Mouse (Mus musculus) ES-Bruce4 (cell line): ENCODE results near the gene Ttc33. TPM values are rescaled to one million over a fixed set of nuclear protein-coding genes. Genes with fewer than 3 reads are reported as not detected.

Source experiments
- H3K27ac ChIP-seq: 2 replicates; pipeline ENCODE4 v1.5.1; 2012; ENCODE audit warnings: low read length, inconsistent platforms; ENCODE audit not compliant: insufficient read depth
- H3K27me3 ChIP-seq: 2 replicates; pipeline ENCODE4 v1.6.1; 2012; ENCODE audit warnings: mild to moderate bottlenecking, low read length, inconsistent platforms; ENCODE audit not compliant: control insufficient read depth, poor library complexity, insufficient read depth, severe bottlenecking
- H3K36me3 ChIP-seq: 2 replicates; pipeline ENCODE4 v1.6.1; 2012; ENCODE audit warnings: inconsistent platforms, mild to moderate bottlenecking, low read length, moderate library complexity; ENCODE audit not compliant: control insufficient read depth, poor library complexity, insufficient read depth, severe bottlenecking
- H3K4me1 ChIP-seq: one replicate; pipeline ENCODE4 v1.8.1; 2011; ENCODE audit warnings: low read length; ENCODE audit not compliant: control insufficient read depth, insufficient read depth
- H3K4me3 ChIP-seq: 2 replicates; pipeline ENCODE4 v1.5.1; 2011; ENCODE audit warnings: low read depth, mild to moderate bottlenecking, low read length
- H3K9ac ChIP-seq: 2 replicates; pipeline ENCODE4 v1.6.1; 2012; ENCODE audit warnings: low read depth, mild to moderate bottlenecking, inconsistent platforms; ENCODE audit not compliant: poor library complexity, severe bottlenecking
- H3K9me3 ChIP-seq: replicated peaks from 2 replicates; pipeline ENCODE4 v1.6.1; 2012; ENCODE audit warnings: mild to moderate bottlenecking, low read length, inconsistent platforms; ENCODE audit not compliant: control insufficient read depth, poor library complexity, insufficient read depth, severe bottlenecking
- CTCF ChIP-seq: IDR thresholded peaks from one replicate; pipeline ENCODE4 v1.8.1; 2011; ENCODE audit warnings: low read depth, low read length
- EP300 ChIP-seq: IDR thresholded peaks from 2 replicates; pipeline ENCODE4 v1.6.1; 2011; ENCODE audit warnings: low read depth, low read length; ENCODE audit not compliant: insufficient read depth
- POLR2A ChIP-seq: IDR thresholded peaks from one replicate; pipeline ENCODE4 v1.8.1; 2011; ENCODE audit warnings: low read length; ENCODE audit not compliant: insufficient read depth
- polyA plus RNA-seq: library from polyadenylated mRNA; stranded (reverse); fragments of >200 nt; gene quantifications from 2 replicates; pipeline ENCODE4 v1.2.4, GENCODE M21; 2011; ENCODE audit warnings: low read depth; ENCODE audit not compliant: missing spikeins, insufficient read depth, insufficient read length

The Ttc33 gene
- polyA plus RNA-seq, 1 experiment = 29.6 TPM

DNA sequence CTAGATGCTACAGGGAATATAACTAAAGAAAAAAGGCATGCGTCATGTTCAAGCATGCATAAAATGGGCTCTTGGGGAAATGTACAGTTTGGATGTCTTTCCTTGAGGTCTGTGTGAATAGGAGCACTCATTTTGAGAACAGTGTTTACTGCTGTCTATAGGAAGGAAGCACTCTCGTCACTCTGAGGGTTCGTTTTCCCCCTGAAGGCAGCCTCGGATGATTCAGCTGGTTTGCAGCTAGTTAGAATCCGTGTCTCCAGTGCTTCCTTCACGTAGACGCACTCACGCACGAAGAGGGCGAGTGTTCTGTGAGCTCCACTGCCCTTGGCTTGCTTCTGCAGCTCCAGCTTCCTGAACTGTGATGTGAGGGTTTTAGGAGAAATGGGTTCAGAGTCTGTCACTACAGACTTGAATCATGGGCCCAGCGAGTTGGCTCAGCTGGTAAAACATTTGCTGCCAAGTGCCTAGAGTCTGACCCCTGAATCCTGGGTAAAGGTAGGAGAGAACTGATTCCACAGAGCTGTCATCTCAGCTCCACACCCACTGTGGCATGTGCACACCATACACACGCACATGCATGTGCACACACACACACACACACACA lies 12.0 kb upstream of the Ttc33 start:
- TF ChIP-seq CTCF (no peak), POLR2A (no peak), EP300 (no peak)
- Histone ChIP-seq H3K36me3 (peaks cover 52% of the 10 kb centered on the region), H3K9ac (no peak overlapping the region), H3K27ac (no peak overlapping the region), H3K9me3 (no peaks in the 10 kb centered on the region), H3K4me1 (no peaks in the 10 kb centered on the region), H3K4me3 (no peak overlapping the region), H3K27me3 (no peaks in the 10 kb centered on the region)

DNA sequence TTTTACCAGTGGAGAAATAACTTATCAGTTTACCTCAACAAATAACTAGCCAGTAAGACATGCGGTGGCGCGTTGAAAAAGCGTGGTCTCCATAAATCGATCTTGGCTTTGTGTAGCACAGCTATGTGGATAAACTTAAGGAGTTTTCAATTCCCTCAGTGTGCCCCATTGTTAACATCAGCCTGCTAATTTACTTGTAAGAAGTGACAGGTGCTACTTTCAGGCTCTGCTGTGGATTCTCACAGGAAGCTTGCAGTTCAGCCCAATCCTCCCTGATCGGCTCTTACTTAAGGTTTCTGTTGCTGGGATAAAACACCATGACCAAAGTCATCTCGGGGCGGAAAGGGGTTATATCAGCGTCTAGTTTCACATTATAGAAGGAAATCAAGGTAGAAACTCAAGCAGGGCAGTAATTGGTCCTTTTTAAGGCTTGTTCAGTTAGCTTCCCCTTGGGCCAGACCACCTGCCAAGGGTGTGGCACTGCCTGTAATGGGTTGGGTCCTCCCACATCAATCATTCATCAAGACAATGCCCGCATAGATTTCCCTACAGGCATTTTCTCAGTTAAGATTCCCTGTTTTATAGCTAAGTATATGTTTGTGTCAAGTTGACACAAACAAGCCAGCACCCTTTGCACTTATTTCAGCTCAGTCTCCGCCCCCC lies 526 bp upstream of the Ttc33 start:
- H3K27ac ChIP-seq = peak overlapping the region; percentile 91
- H3K9ac ChIP-seq = peak overlapping the region; percentile 75
- H3K9me3 ChIP-seq = no peaks in the 10 kb centered on the region
- TF ChIP-seq EP300 (no peak), CTCF (no peak), POLR2A (no peak)
- H3K4me1 ChIP-seq = no peaks in the 10 kb centered on the region
- peak overlapping the region; percentile 91 for H3K4me3 ChIP-seq
- no peaks in the 10 kb centered on the region for H3K36me3 ChIP-seq
- no peaks in the 10 kb centered on the region for H3K27me3 ChIP-seq

DNA sequence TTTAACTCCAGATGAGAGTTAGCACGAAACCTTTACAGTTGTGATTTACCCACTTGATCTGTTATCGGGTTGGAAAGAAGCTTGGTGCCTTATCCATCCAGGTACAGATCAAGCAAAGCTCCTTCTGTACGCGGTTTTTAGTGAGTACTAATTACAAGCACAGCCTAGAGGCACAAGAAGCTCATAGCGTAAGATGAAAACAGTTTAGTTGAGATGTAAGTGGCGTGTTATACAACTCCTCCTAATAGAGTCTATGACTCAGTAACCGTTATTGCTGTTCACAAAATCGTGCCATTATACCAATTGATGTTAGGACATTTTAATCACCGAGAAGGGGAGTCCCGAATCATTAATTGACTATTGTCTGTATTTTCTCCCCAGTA lies 959 bp downstream of the Ttc33 start:
- peaks cover 5% of the 10 kb centered on the region; the same call in 1 of the 2 replicates for H3K36me3 ChIP-seq
- H3K9ac ChIP-seq = peak overlapping the region; percentile 75
- peak overlapping the region; percentile 42; the same call in 1 of the 2 replicates for H3K27ac ChIP-seq
- H3K4me1 ChIP-seq = no peaks in the 10 kb centered on the region
- no peaks in the 10 kb centered on the region for H3K27me3 ChIP-seq
- peak overlapping the region; percentile 91 for H3K4me3 ChIP-seq
- no peak for TF ChIP-seq EP300
- TF ChIP-seq POLR2A = no peak
- no peak for TF ChIP-seq CTCF
- H3K9me3 ChIP-seq = no peaks in the 10 kb centered on the region

DNA sequence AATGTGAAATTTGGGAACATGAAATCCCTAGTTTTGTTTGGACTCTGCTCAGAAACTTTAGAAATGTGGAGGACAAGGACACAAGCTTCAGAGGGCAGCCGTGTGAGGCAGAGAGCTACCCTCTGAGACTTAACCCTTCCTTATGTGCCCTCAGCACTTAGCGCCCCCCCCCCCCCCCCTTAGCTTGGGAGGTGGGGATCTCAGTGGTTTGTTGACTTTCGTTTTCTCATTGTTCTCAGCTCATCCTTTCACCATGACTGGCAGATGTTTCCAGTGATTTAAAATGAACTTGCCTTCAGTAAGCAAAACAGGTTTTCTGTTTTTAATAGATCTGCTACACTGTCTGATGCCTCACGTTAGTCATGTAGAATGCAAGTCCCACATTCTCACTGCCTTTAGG lies 1.8 kb downstream of the Ttc33 start:
- Histone ChIP-seq H3K9me3 (no peaks in the 10 kb centered on the region), H3K4me3 (no peak overlapping the region), H3K27ac (no peak overlapping the region), H3K27me3 (no peaks in the 10 kb centered on the region), H3K9ac (no peak overlapping the region), H3K36me3 (peaks cover 5% of the 10 kb centered on the region; the same call in 1 of the 2 replicates), H3K4me1 (no peaks in the 10 kb centered on the region)
- TF ChIP-seq CTCF (no peak), EP300 (no peak), POLR2A (no peak)

DNA sequence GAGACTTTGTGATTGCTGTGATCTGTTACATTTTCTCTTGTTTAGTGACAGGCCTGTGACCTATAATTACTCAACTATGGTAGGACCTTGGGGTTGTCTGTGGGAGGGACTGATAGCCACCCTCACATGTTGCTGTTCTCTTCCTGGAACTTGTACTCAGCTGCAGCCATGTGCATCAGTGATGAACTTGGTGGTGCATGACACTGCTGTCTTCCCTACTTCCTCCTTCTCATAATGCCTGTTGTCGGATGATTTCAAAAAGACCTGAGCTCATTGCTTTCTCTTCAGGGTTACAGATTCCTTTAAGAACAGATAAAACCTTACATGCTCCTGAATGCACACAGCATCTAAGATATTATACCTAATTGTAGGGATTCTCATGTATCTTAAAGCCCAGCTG lies 2.7 kb downstream of the Ttc33 start:
- Histone ChIP-seq H3K36me3 (peaks cover 8% of the 10 kb centered on the region), H3K9me3 (no peaks in the 10 kb centered on the region), H3K9ac (no peak overlapping the region), H3K4me3 (no peak overlapping the region), H3K27ac (no peak overlapping the region), H3K4me1 (no peaks in the 10 kb centered on the region), H3K27me3 (no peaks in the 10 kb centered on the region)
- no peak for TF ChIP-seq POLR2A
- TF ChIP-seq CTCF = no peak
- no peak for TF ChIP-seq EP300

DNA sequence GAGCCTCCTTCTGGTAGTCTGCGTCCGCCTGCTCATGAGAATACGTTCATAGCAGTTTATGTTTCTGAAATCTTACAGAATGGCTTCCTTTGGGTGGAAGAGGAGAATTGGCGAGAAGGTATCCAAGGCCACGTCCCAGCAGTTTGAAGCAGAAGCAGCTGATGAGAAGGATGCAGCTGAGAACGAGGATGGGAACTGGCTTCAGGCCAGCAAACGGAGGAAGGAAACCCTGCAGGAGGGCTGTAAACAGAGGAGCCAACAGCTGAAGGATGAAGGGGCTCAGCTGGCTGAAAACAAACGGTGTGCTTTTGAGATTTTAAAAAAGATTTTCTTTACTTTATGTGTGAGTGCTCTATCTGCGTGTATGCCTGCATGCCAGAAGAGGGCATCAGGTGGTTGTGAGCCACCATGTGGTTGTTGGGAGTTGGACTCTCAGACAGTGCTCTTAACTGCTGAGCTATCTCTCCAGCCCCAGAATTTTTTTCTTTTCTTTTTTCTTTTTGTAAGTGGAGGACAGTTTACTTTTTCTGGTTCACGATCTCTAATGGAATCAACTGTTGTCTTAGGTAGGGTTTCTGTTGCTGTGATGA lies 4.3 kb downstream of the Ttc33 start:
- TF ChIP-seq POLR2A (no peak), EP300 (no peak), CTCF (peak; percentile 21)
- no peak overlapping the region for H3K4me3 ChIP-seq
- H3K4me1 ChIP-seq = no peaks in the 10 kb centered on the region
- no peak overlapping the region for H3K27ac ChIP-seq
- peaks cover 11% of the 10 kb centered on the region for H3K36me3 ChIP-seq
- no peaks in the 10 kb centered on the region for H3K9me3 ChIP-seq
- no peaks in the 10 kb centered on the region for H3K27me3 ChIP-seq
- no peak overlapping the region for H3K9ac ChIP-seq
